Mouse (Mus musculus) lung, postnatal 0 days (tissue): ENCODE measurements around the gene Fancc. TPM values are rescaled to one million over a fixed set of nuclear protein-coding genes. Genes with fewer than 3 reads are reported as not detected.
A peak's percentile ranks its signal among the peaks of the same experiment; 100 is the strongest.

ENCODE experiments used
- ATAC-seq: fragments of 200-750 bp; cut with Nextera tagmentation; 2 replicates; pipeline ENCODE4 v1.8.0; 2017; ENCODE audit warnings: moderate library complexity
- DNase-seq: peaks from one replicate; pipeline ENCODE4 v3.0.0-alpha.2; 2016; ENCODE audit warnings: low spot score
- H3K27ac ChIP-seq: fragments of 300-500 bp; sonication (generic); 2 replicates; pipeline ENCODE4 v1.5.1; 2014; ENCODE audit warnings: antibody characterized with exemption, mild to moderate bottlenecking, low read length, mixed read lengths
- H3K27me3 ChIP-seq: fragments of 300-500 bp; sonication (generic); replicated peaks from 2 replicates; pipeline ENCODE4 v1.6.1; 2014; ENCODE audit warnings: low read length, mixed read lengths; ENCODE audit not compliant: insufficient read depth
- H3K36me3 ChIP-seq: fragments of 300-500 bp; sonication (generic); 2 replicates; pipeline ENCODE4 v1.6.1; 2014; ENCODE audit warnings: low read length, mixed read lengths; ENCODE audit not compliant: insufficient read depth
- H3K4me1 ChIP-seq: fragments of 300-500 bp; sonication (generic); 2 replicates; pipeline ENCODE4 v1.6.1; 2014; ENCODE audit warnings: antibody characterized with exemption, low read depth, low read length, mixed read lengths; ENCODE audit not compliant: insufficient read depth
- H3K4me2 ChIP-seq: fragments of 300-500 bp; sonication (generic); replicated peaks from 2 replicates; pipeline ENCODE4 v1.6.1; 2014; ENCODE audit warnings: low read depth, mild to moderate bottlenecking, low read length, moderate library complexity, mixed read lengths
- H3K4me3 ChIP-seq: fragments of 300-500 bp; sonication (generic); 2 replicates; pipeline ENCODE4 v1.5.1; 2014; ENCODE audit warnings: low read depth, low read length
- H3K9ac ChIP-seq: fragments of 300-500 bp; sonication (generic); replicated peaks from 2 replicates; pipeline ENCODE4 v1.6.1; 2014; ENCODE audit warnings: low read depth, mild to moderate bottlenecking
- H3K9me3 ChIP-seq: fragments of 300-500 bp; sonication (generic); 2 replicates; pipeline ENCODE4 v1.6.1; 2016; ENCODE audit warnings: low read length, mixed read lengths
- CTCF ChIP-seq: IDR thresholded peaks from 2 replicates; pipeline ENCODE4 v1.5.1; 2016; ENCODE audit warnings: antibody characterized with exemption, mild to moderate bottlenecking
- EP300 ChIP-seq: IDR thresholded peaks from 2 replicates; pipeline ENCODE4 v1.6.1; 2016; ENCODE audit warnings: antibody characterized with exemption, mild to moderate bottlenecking, control low read depth
- WGBS: fragments of 180-500 bp; shearing (Covaris S2); extraction: QIAGEN DNeasy Blood & Tissue Kit; methylation state at CpG from one replicate; pipeline ENCODE4 v1.1.7; 2014; 5-methylcytosine and 5-hydroxymethylcytosine counted together
- polyA plus RNA-seq: library from polyadenylated mRNA; unstranded; fragments of >200 nt; fragmentation: Nextera tagmentation; extraction: Ambion mirVana; gene quantifications from 2 replicates; pipeline ENCODE4 v1.2.1, GENCODE M21; 2015

Fancc gene
- polyA plus RNA-seq, 1 experiment from 2014 or later, result 26.0 TPM

DNA sequence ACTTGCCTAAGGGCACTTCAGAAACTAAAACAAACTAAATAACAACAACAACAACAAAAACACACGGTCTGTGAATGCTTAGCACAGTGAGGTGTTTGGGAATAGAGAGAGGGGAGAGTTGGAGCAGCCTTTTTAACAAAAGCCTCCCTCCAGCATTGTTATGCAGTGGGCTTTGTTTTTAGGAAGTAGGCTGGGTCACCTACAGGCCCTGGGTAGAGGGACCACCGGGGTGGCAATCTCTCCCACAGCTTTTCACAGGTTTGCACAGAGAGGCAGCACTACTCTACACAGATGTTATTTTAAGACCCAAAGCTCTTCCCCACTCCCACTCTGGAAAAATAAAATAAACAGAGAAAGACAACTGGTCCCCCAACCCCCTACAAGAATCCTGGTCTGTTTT is 31.8 kb upstream of the Fancc start:
- no peak overlapping the region for H3K4me2 ChIP-seq
- H3K36me3 ChIP-seq, result peaks cover 12% of the 10 kb centered on the region; the same call in 1 of the 2 replicates
- ATAC-seq, result no peak
- no peak overlapping the region for H3K27ac ChIP-seq
- H3K9ac ChIP-seq, result no peak overlapping the region
- no peaks in the 10 kb centered on the region for H3K27me3 ChIP-seq
- no peaks in the 10 kb centered on the region for H3K9me3 ChIP-seq
- peaks cover 18% of the 10 kb centered on the region; the same call in 1 of the 2 replicates for H3K4me1 ChIP-seq
- TF ChIP-seq CTCF (no peak), EP300 (no peak)
- WGBS, result 42% methylated on average over 2 of the region's 2 CpGs
- H3K4me3 ChIP-seq, result no peak overlapping the region
- DNase-seq, result no peak

DNA sequence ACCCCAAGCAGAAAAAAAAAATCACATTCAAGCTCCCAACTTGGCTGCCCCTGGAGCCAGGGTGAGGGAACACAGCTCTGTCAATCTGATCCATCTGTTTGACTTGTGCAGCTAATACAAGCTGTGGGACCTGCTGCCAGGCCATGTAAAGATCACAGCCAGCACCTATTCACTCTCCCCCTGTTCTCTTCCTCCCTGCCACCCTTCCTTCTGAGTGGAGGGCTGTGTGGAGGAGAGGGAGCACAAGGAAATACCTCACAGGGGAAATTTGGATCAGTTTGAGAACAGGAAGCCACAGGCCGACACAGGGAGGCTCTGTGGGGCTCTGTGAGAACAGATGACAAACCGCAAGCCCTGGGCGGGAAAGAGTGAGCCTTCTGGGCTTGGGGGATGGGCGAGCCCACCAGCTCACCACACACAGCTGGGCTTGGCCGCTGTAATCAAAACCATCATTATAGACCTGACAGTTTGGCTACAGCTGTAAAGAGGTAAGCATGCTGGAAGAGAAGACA is 31.1 kb upstream of the Fancc start:
- WGBS, result 23% methylated on average over 5 of the region's 5 CpGs
- H3K27ac ChIP-seq, result 0 out of 2 replicates have a peak overlapping the region, but pooled peaks have one; percentile 11
- peaks cover 5% of the 10 kb centered on the region; the same call in 1 of the 2 replicates for H3K36me3 ChIP-seq
- no peak overlapping the region for H3K9ac ChIP-seq
- no peaks in the 10 kb centered on the region for H3K9me3 ChIP-seq
- TF ChIP-seq EP300 (no peak), CTCF (no peak)
- DNase-seq (no peak), ATAC-seq (0 out of 2 replicates have a peak, but pooled peaks have one; percentile 12)
- no peaks in the 10 kb centered on the region for H3K27me3 ChIP-seq
- no peak overlapping the region for H3K4me2 ChIP-seq
- H3K4me1 ChIP-seq, result peaks cover 18% of the 10 kb centered on the region; the same call in 1 of the 2 replicates
- no peak overlapping the region for H3K4me3 ChIP-seq

GRCm38 (mm10) chr13:63525571-63526197 is 28.6 kb upstream of the Fancc start:
- no peak for TF ChIP-seq EP300
- TF ChIP-seq CTCF, result no peak
- Histone ChIP-seq H3K9ac (no peak overlapping the region), H3K4me2 (no peak overlapping the region), H3K36me3 (peaks cover 5% of the 10 kb centered on the region; the same call in 1 of the 2 replicates), H3K4me1 (peaks cover 12% of the 10 kb centered on the region; the same call in 1 of the 2 replicates), H3K9me3 (no peaks in the 10 kb centered on the region), H3K4me3 (no peak overlapping the region), H3K27me3 (no peaks in the 10 kb centered on the region), H3K27ac (peak overlapping the region; percentile 1; the same call in 1 of the 2 replicates)
- ATAC-seq (no peak), DNase-seq (peak; percentile 41)
- 43% methylated on average over 11 of the region's 11 CpGs for WGBS

GRCm38 (mm10) chr13:63524608-63525570 is 27.8 kb upstream of the Fancc start:
- peaks cover 6% of the 10 kb centered on the region; the same call in 1 of the 2 replicates for H3K36me3 ChIP-seq
- peaks cover 12% of the 10 kb centered on the region; the same call in 1 of the 2 replicates for H3K4me1 ChIP-seq
- 45% methylated on average over 25 of the region's 25 CpGs for WGBS
- TF ChIP-seq EP300 (no peak), CTCF (no peak)
- peak; percentile 39 for DNase-seq
- H3K4me2 ChIP-seq, result no peak overlapping the region
- H3K9me3 ChIP-seq, result no peaks in the 10 kb centered on the region
- H3K27me3 ChIP-seq, result no peaks in the 10 kb centered on the region
- H3K27ac ChIP-seq, result no peak overlapping the region
- peak; percentile 18; the same call in 1 of the 2 replicates for ATAC-seq
- H3K4me3 ChIP-seq, result no peak overlapping the region
- no peak overlapping the region for H3K9ac ChIP-seq

GRCm38 (mm10) chr13:63524061-63524460 is 27.0 kb upstream of the Fancc start:
- no peak for DNase-seq
- TF ChIP-seq EP300, result no peak

DNA sequence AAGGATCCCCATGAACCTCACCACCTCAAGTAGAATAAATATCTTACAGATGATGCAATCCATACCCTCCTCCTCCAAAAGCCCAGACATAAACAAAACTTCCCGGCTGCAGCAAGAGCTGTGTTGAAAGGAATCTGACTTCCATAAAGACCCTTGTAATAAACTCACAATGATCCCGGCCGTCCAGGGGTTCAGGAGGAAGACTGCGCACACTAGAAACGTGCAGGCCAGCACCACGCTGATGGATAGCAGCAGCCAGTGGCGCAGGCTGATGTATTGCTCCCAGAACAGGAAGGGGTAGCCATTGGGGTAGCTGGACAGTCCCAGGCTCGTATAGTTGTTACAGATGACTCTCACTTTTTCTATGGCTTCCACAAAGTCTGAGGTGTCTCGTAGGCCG is 25.8 kb upstream of the Fancc start:
- Histone ChIP-seq H3K4me3 (no peak overlapping the region), H3K4me2 (no peak overlapping the region), H3K27ac (no peak overlapping the region), H3K9me3 (no peaks in the 10 kb centered on the region), H3K4me1 (0 out of 2 replicates have a peak, but pooled peaks cover 4% of the 10 kb centered on the region), H3K27me3 (no peaks in the 10 kb centered on the region), H3K9ac (no peak overlapping the region), H3K36me3 (peaks cover 27% of the 10 kb centered on the region; the same call in 1 of the 2 replicates)
- no peak for TF ChIP-seq CTCF
- TF ChIP-seq EP300, result no peak
- ATAC-seq (peak; percentile 44), DNase-seq (peak; percentile 68)
- 33% methylated on average over 10 of the region's 10 CpGs for WGBS

More at GRCm38 (mm10) chr13:63524061-63524460, 27.0 kb upstream of the Fancc start:
- no peak overlapping the region for H3K27ac ChIP-seq
- H3K36me3 ChIP-seq, result peaks cover 14% of the 10 kb centered on the region; the same call in 1 of the 2 replicates
- H3K4me2 ChIP-seq, result no peak overlapping the region
- H3K9ac ChIP-seq, result no peak overlapping the region
- H3K4me3 ChIP-seq, result no peak overlapping the region
- WGBS, result 59% methylated on average over 2 of the region's 2 CpGs
- ATAC-seq, result no peak
- H3K27me3 ChIP-seq, result no peaks in the 10 kb centered on the region
- H3K4me1 ChIP-seq, result peaks cover 12% of the 10 kb centered on the region; the same call in 1 of the 2 replicates
- H3K9me3 ChIP-seq, result no peaks in the 10 kb centered on the region
